Mouse (Mus musculus): Measurements from ENCODE around the gene Slc35f2. TPM values are rescaled to one million over a fixed set of nuclear protein-coding genes. Genes with fewer than 3 reads are reported as not detected.
A peak's percentile ranks its signal among the peaks of the same experiment; 100 is the strongest.

Gene Slc35f2
- total RNA-seq, 1 experiment = 61.1 TPM

- no peak for DNase-seq (ENCODE audit: low read depth, low spot score)
- H3K4me3 ChIP-seq (ENCODE audit: insufficient read depth in 1 of 2, low read depth in 1 of 2, low read length in 2 of 2, poor library complexity in 1 of 2, severe bottlenecking in 1 of 2) = peak overlapping the region; percentile 71 to 75
- TF ChIP-seq ZC3H11A (IDR thresholded peaks at IDR 0.05; ENCODE audit: borderline replicate concordance, low read depth, low read length) = no peak
- peak; percentile 55; the same call in 1 of the 2 replicates for TF ChIP-seq MAFK (IDR thresholded peaks at IDR 0.05; ENCODE audit: insufficient read depth, low read depth, low read length)
- H3K27ac ChIP-seq (ENCODE audit: insufficient read depth, low read depth, low read length, poor library complexity, severe bottlenecking) = no peak overlapping the region
- in situ Hi-C loops (cut with MboI; ENCODE audit: low sequenced_read_pairs in 2 of 2, unreplicated experiment in 2 of 2) = no loop called here
- H3K4me1 ChIP-seq (ENCODE audit: control insufficient read depth in 2 of 2, insufficient read depth in 2 of 2, low read length in 2 of 2, poor library complexity in 1 of 2) = peaks cover 3 to 7% of the 10 kb centered on the region in 2 experiments
- peak overlapping the region; percentile 17; the same call in 1 of the 2 replicates for H3K9ac ChIP-seq (ENCODE audit: insufficient read depth, low read depth, low read length, poor library complexity, severe bottlenecking)
- no peaks in the 10 kb centered on the region; the same call in 1 of the 2 replicates for H3K36me3 ChIP-seq (ENCODE audit: control insufficient read depth, insufficient read depth, low read length, poor library complexity, severe bottlenecking)
- no peaks in the 10 kb centered on the region for H3K9me3 ChIP-seq (ENCODE audit: control insufficient read depth, insufficient read depth, low read depth, low read length)
Observed at GRCm38 (mm10) chr9:53770771-53771343, 481 bp upstream of the Slc35f2 start.

DNA sequence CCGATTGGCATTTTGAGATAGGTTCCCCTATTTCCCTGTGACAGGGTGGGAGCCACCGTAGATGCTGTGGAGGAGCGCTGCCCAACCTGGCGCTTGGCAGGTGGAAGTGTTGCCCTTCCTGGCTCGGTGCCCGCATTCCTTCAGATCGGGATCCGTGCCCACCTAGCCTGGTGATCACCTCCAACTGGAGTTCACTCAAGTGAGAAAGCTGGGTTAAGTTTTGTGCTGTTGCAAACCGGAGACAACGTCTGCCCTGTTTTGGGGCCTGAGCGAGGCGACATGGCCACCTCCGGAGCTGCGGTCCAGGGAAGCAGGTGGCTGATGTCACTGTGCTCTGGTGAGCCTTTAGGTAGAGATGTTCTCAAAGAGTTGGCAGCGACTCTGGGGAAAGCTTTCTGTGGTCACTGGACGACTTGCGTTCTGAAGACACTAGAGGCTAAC, 803 bp downstream of the Slc35f2 start:
- H3K27ac ChIP-seq (ENCODE audit: insufficient read depth, low read depth, low read length, poor library complexity, severe bottlenecking) = no peak overlapping the region
- H3K9me3 ChIP-seq (ENCODE audit: control insufficient read depth, insufficient read depth, low read depth, low read length) = no peaks in the 10 kb centered on the region
- H3K36me3 ChIP-seq (ENCODE audit: control insufficient read depth, insufficient read depth, low read length, poor library complexity, severe bottlenecking) = no peaks in the 10 kb centered on the region; the same call in 1 of the 2 replicates
- in situ Hi-C loops (cut with MboI; ENCODE audit: low sequenced_read_pairs in 2 of 2, unreplicated experiment in 2 of 2) = no loop called here
- H3K4me3 ChIP-seq (ENCODE audit: insufficient read depth in 1 of 2, low read depth in 1 of 2, low read length in 2 of 2, poor library complexity in 1 of 2, severe bottlenecking in 1 of 2) = peak overlapping the region; percentile 71 to 75
- peaks cover 3 to 7% of the 10 kb centered on the region in 2 experiments for H3K4me1 ChIP-seq (ENCODE audit: control insufficient read depth in 2 of 2, insufficient read depth in 2 of 2, low read length in 2 of 2, poor library complexity in 1 of 2)
- DNase-seq (ENCODE audit: low read depth, low spot score) = no peak
- TF ChIP-seq ZC3H11A (IDR thresholded peaks at IDR 0.05; ENCODE audit: borderline replicate concordance, low read depth, low read length) (no peak), ZNF384 (IDR thresholded peaks at IDR 0.05; ENCODE audit: low read depth, low read length) (no peak), HCFC1 (IDR thresholded peaks at IDR 0.05; ENCODE audit: borderline replicate concordance, insufficient read depth, low read length) (no peak), MAFK (IDR thresholded peaks at IDR 0.05; ENCODE audit: insufficient read depth, low read depth, low read length) (no peak), CHD2 (IDR thresholded peaks at IDR 0.05; ENCODE audit: low read depth, low read length) (no peak)
- H3K9ac ChIP-seq (ENCODE audit: insufficient read depth, low read depth, low read length, poor library complexity, severe bottlenecking) = peak overlapping the region; percentile 80

- H3K4me3 ChIP-seq (ENCODE audit: insufficient read depth in 1 of 2, low read depth in 1 of 2, low read length in 2 of 2, poor library complexity in 1 of 2, severe bottlenecking in 1 of 2) = no peak overlapping the region
- TF ChIP-seq ZC3H11A (IDR thresholded peaks at IDR 0.05; ENCODE audit: borderline replicate concordance, low read depth, low read length) (no peak), CHD2 (IDR thresholded peaks at IDR 0.05; ENCODE audit: low read depth, low read length) (no peak), MAFK (IDR thresholded peaks at IDR 0.05; ENCODE audit: insufficient read depth, low read depth, low read length) (no peak), ZNF384 (IDR thresholded peaks at IDR 0.05; ENCODE audit: low read depth, low read length) (no peak), HCFC1 (IDR thresholded peaks at IDR 0.05; ENCODE audit: borderline replicate concordance, insufficient read depth, low read length) (no peak)
- H3K4me1 ChIP-seq (ENCODE audit: control insufficient read depth in 2 of 2, insufficient read depth in 2 of 2, low read length in 2 of 2, poor library complexity in 1 of 2) = peaks cover 0 to 2% of the 10 kb centered on the region in 2 experiments; a peak in 3 of 4 replicates
- no peak overlapping the region for H3K27ac ChIP-seq (ENCODE audit: insufficient read depth, low read depth, low read length, poor library complexity, severe bottlenecking)
- no peak for DNase-seq (ENCODE audit: low read depth, low spot score)
- in situ Hi-C loops (cut with MboI; ENCODE audit: low sequenced_read_pairs in 2 of 2, unreplicated experiment in 2 of 2) = no loop called here
- no peak overlapping the region for H3K9ac ChIP-seq (ENCODE audit: insufficient read depth, low read depth, low read length, poor library complexity, severe bottlenecking)
- no peaks in the 10 kb centered on the region; the same call in 1 of the 2 replicates for H3K36me3 ChIP-seq (ENCODE audit: control insufficient read depth, insufficient read depth, low read length, poor library complexity, severe bottlenecking)
- H3K9me3 ChIP-seq (ENCODE audit: control insufficient read depth, insufficient read depth, low read depth, low read length) = no peaks in the 10 kb centered on the region
Observed at GRCm38 (mm10) chr9:53775511-53775910, 4.2 kb downstream of the Slc35f2 start.

- Histone ChIP-seq H3K4me1 (ENCODE audit: control insufficient read depth in 2 of 2, insufficient read depth in 2 of 2, low read length in 2 of 2, poor library complexity in 1 of 2) (peaks cover 0 to 6% of the 10 kb centered on the region in 2 experiments; a peak in 1 of 4 replicates), H3K36me3 (ENCODE audit: control insufficient read depth, insufficient read depth, low read length, poor library complexity, severe bottlenecking) (no peaks in the 10 kb centered on the region), H3K4me3 (ENCODE audit: insufficient read depth in 1 of 2, low read depth in 1 of 2, low read length in 2 of 2, poor library complexity in 1 of 2, severe bottlenecking in 1 of 2) (no peak overlapping the region), H3K9me3 (ENCODE audit: control insufficient read depth, insufficient read depth, low read depth, low read length) (no peaks in the 10 kb centered on the region), H3K27ac (ENCODE audit: insufficient read depth, low read depth, low read length, poor library complexity, severe bottlenecking) (no peak overlapping the region), H3K9ac (ENCODE audit: insufficient read depth, low read depth, low read length, poor library complexity, severe bottlenecking) (no peak overlapping the region)
- DNase-seq (ENCODE audit: low read depth, low spot score) = no peak
- in situ Hi-C loops (cut with MboI; ENCODE audit: low sequenced_read_pairs in 2 of 2, unreplicated experiment in 2 of 2) = no loop called here
- TF ChIP-seq ZNF384 (IDR thresholded peaks at IDR 0.05; ENCODE audit: low read depth, low read length) = no peak
- TF ChIP-seq CHD2 (IDR thresholded peaks at IDR 0.05; ENCODE audit: low read depth, low read length) = no peak
- no peak for TF ChIP-seq ZC3H11A (IDR thresholded peaks at IDR 0.05; ENCODE audit: borderline replicate concordance, low read depth, low read length)
- no peak for TF ChIP-seq MAFK (IDR thresholded peaks at IDR 0.05; ENCODE audit: insufficient read depth, low read depth, low read length)
- no peak for TF ChIP-seq HCFC1 (IDR thresholded peaks at IDR 0.05; ENCODE audit: borderline replicate concordance, insufficient read depth, low read length)
Observed at GRCm38 (mm10) chr9:53786561-53787407, 15.4 kb downstream of the Slc35f2 start.

Data from ES-E14 (cell line).